Comparison of ENCODE assay signal across 17 mouse cellular contexts in genomic region chr6:7962749-7963148, GRCm38 (mm10).
"Had no signal": no experiment of that assay in that cellular context is flagged by ENCODE, and none has a peak within 500 bp of the region (broad histone marks: within the 10 kb centered on the region; RNA-seq: fewer than 3 reads in every experiment).

No protein-coding gene starts in this region.

- H3K9me3 ChIP-seq: lung, embryonic 15.5 days; midbrain, embryonic 13.5 days; midbrain, embryonic 15.5 days; neural tube, embryonic 12.5 days; stomach, embryonic 15.5 days had no signal

- H3K4me1 ChIP-seq: megakaryocyte, embryonic 14.5 days; midbrain, embryonic 13.5 days; stomach, embryonic 15.5 days had no signal

- H3K27ac ChIP-seq: lung, embryonic 15.5 days; macrophage; midbrain, embryonic 13.5 days; midbrain, embryonic 15.5 days; neural tube, embryonic 12.5 days; stomach, embryonic 15.5 days; stomach, postnatal 0 days had no signal

- DNase-seq: liver, postnatal 0 days; lung, adult 2 months; lung, postnatal 14 days; lung, postnatal 36 days; right cerebral cortex, postnatal 14 days; thymus, adult 2 months; thymus, postnatal 25 days; thymus, postnatal 4 days had no signal

- H3K4me3 ChIP-seq: lung, embryonic 15.5 days; megakaryocyte, embryonic 14.5 days; midbrain, embryonic 13.5 days; midbrain, embryonic 15.5 days; neural tube, embryonic 12.5 days; stomach, embryonic 15.5 days had no signal

- H3K36me3 ChIP-seq: lung, embryonic 15.5 days; midbrain, embryonic 13.5 days; midbrain, embryonic 15.5 days; neural tube, embryonic 12.5 days; stomach, embryonic 15.5 days had no signal

- ATAC-seq: liver, postnatal 0 days; lung, postnatal 0 days; midbrain, embryonic 13.5 days; midbrain, embryonic 15.5 days had no signal

- H3K27me3 ChIP-seq: lung, embryonic 15.5 days; megakaryocyte, embryonic 14.5 days; midbrain, embryonic 13.5 days; midbrain, embryonic 15.5 days; neural tube, embryonic 12.5 days; stomach, embryonic 15.5 days had no signal
